Mouse (Mus musculus) lung, embryonic 16.5 days (tissue): ENCODE results near the gene Ch25h. TPM values are rescaled to one million over a fixed set of nuclear protein-coding genes. Genes with fewer than 3 reads are reported as not detected.

Experiments
- ATAC-seq: fragments of 200-750 bp; cut with Nextera tagmentation; 2 replicates; pipeline ENCODE4 v1.8.0; 2017; ENCODE audit warnings: low read depth, mild to moderate bottlenecking, moderate library complexity
- H3K27ac ChIP-seq: fragments of 300-500 bp; sonication (generic); 2 replicates; pipeline ENCODE4 v1.5.1; 2014; ENCODE audit warnings: mild to moderate bottlenecking, control low read depth, low read length
- H3K27me3 ChIP-seq: fragments of 300-500 bp; sonication (generic); 2 replicates; pipeline ENCODE4 v1.6.1; 2014; ENCODE audit warnings: low read depth, low read length, mixed read lengths; ENCODE audit not compliant: control insufficient read depth, insufficient read depth
- H3K36me3 ChIP-seq: fragments of 300-500 bp; sonication (generic); 2 replicates; pipeline ENCODE4 v1.6.1; 2014; ENCODE audit warnings: low read length; ENCODE audit not compliant: control insufficient read depth, insufficient read depth
- H3K4me1 ChIP-seq: fragments of 300-500 bp; sonication (generic); replicated peaks from 2 replicates; pipeline ENCODE4 v1.6.1; 2014; ENCODE audit warnings: low read length, mixed read lengths; ENCODE audit not compliant: control insufficient read depth, insufficient read depth
- H3K4me2 ChIP-seq: fragments of 300-500 bp; sonication (generic); 2 replicates; pipeline ENCODE4 v1.6.1; 2014; ENCODE audit warnings: low read depth, low read length, control low read depth
- H3K4me3 ChIP-seq: fragments of 300-500 bp; sonication (generic); 2 replicates; pipeline ENCODE4 v1.5.1; 2014; ENCODE audit warnings: mild to moderate bottlenecking, low read length, control low read depth
- H3K9ac ChIP-seq: fragments of 300-500 bp; sonication (generic); 2 replicates; pipeline ENCODE4 v1.6.1; 2014; ENCODE audit warnings: low read length, control low read depth
- H3K9me3 ChIP-seq: fragments of 300-500 bp; sonication (generic); 2 replicates; pipeline ENCODE4 v1.6.1; 2016; ENCODE audit warnings: low read length; ENCODE audit not compliant: control insufficient read depth
- WGBS: fragments of 180-500 bp; shearing (Covaris S2); extraction: QIAGEN DNeasy Blood & Tissue Kit; methylation state at CpG from one replicate; pipeline ENCODE4 v1.1.7; 2014; 5-methylcytosine and 5-hydroxymethylcytosine counted together
- polyA plus RNA-seq: library from polyadenylated mRNA; unstranded; fragments of >200 nt; fragmentation: Nextera tagmentation; extraction: Ambion mirVana; gene quantifications from 2 replicates; pipeline ENCODE4 v1.2.1, GENCODE M21; 2015

The Ch25h gene
- polyA plus RNA-seq, 1 experiment from 2014 or later, result 0.26 TPM

- 51% methylated on average over 1 of the region's 1 CpGs for WGBS
- H3K4me3 ChIP-seq, result no peak overlapping the region
- no peak for ATAC-seq
- H3K27me3 ChIP-seq, result no peaks in the 10 kb centered on the region
- H3K9me3 ChIP-seq, result no peaks in the 10 kb centered on the region
- no peaks in the 10 kb centered on the region for H3K36me3 ChIP-seq
- no peak overlapping the region for H3K27ac ChIP-seq
- H3K9ac ChIP-seq, result no peak overlapping the region
- no peaks in the 10 kb centered on the region for H3K4me1 ChIP-seq
- H3K4me2 ChIP-seq, result no peak overlapping the region
These were observed 26.1 kb downstream of the Ch25h start for GRCm38 (mm10) chr19:34448851-34449250.

GRCm38 (mm10) chr19:34445410-34446012 is 29.5 kb downstream of the Ch25h start:
- no peak overlapping the region for H3K4me3 ChIP-seq
- no peaks in the 10 kb centered on the region for H3K27me3 ChIP-seq
- H3K27ac ChIP-seq, result peak overlapping the region; percentile 82
- H3K9ac ChIP-seq, result no peak overlapping the region
- 40% methylated on average over 4 of the region's 4 CpGs for WGBS
- H3K4me2 ChIP-seq, result peak overlapping the region; percentile 43
- H3K4me1 ChIP-seq, result 0 out of 2 replicates have a peak, but pooled peaks cover 4% of the 10 kb centered on the region
- H3K9me3 ChIP-seq, result no peaks in the 10 kb centered on the region
- no peaks in the 10 kb centered on the region for H3K36me3 ChIP-seq
- ATAC-seq, result peak; percentile 93

GRCm38 (mm10) chr19:34444785-34445184 is 30.2 kb downstream of the Ch25h start:
- Histone ChIP-seq H3K9me3 (no peaks in the 10 kb centered on the region), H3K4me1 (0 out of 2 replicates have a peak, but pooled peaks cover 4% of the 10 kb centered on the region), H3K36me3 (no peaks in the 10 kb centered on the region), H3K4me3 (no peak overlapping the region), H3K27ac (peak overlapping the region; percentile 79), H3K4me2 (no peak overlapping the region), H3K9ac (no peak overlapping the region), H3K27me3 (no peaks in the 10 kb centered on the region)
- ATAC-seq, result 0 out of 2 replicates have a peak, but pooled peaks have one; percentile 20
- 45% methylated on average over 3 of the region's 3 CpGs for WGBS

GRCm38 (mm10) chr19:34441979-34442378 is 33.0 kb downstream of the Ch25h start:
- H3K9ac ChIP-seq, result no peak overlapping the region
- peak; percentile 63 for ATAC-seq
- H3K36me3 ChIP-seq, result no peaks in the 10 kb centered on the region
- H3K9me3 ChIP-seq, result no peaks in the 10 kb centered on the region
- 0 out of 2 replicates have a peak, but pooled peaks cover 4% of the 10 kb centered on the region for H3K4me1 ChIP-seq
- H3K4me3 ChIP-seq, result no peak overlapping the region
- WGBS, result 54% methylated on average over 2 of the region's 2 CpGs
- no peaks in the 10 kb centered on the region for H3K27me3 ChIP-seq
- H3K4me2 ChIP-seq, result no peak overlapping the region
- no peak overlapping the region for H3K27ac ChIP-seq

- Histone ChIP-seq H3K9ac (no peak overlapping the region), H3K27me3 (no peaks in the 10 kb centered on the region), H3K9me3 (no peaks in the 10 kb centered on the region), H3K27ac (no peak overlapping the region), H3K4me1 (no peaks in the 10 kb centered on the region), H3K36me3 (no peaks in the 10 kb centered on the region), H3K4me3 (no peak overlapping the region), H3K4me2 (no peak overlapping the region)
- 56% methylated on average over 5 of the region's 5 CpGs for WGBS
- ATAC-seq, result no peak
These were observed 39.8 kb downstream of the Ch25h start for GRCm38 (mm10) chr19:34435197-34435611.

- no peak overlapping the region for H3K27ac ChIP-seq
- no peak overlapping the region for H3K4me3 ChIP-seq
- no peak for ATAC-seq
- H3K4me2 ChIP-seq, result no peak overlapping the region
- WGBS, result 72% methylated on average over 3 of the region's 3 CpGs
- H3K4me1 ChIP-seq, result no peaks in the 10 kb centered on the region
- H3K27me3 ChIP-seq, result no peaks in the 10 kb centered on the region
- no peaks in the 10 kb centered on the region for H3K36me3 ChIP-seq
- no peaks in the 10 kb centered on the region for H3K9me3 ChIP-seq
- H3K9ac ChIP-seq, result no peak overlapping the region
These were observed 43.6 kb downstream of the Ch25h start for GRCm38 (mm10) chr19:34431314-34431713.

GRCm38 (mm10) chr19:34423783-34424335 is 51.1 kb downstream of the Ch25h start:
- H3K27ac ChIP-seq, result no peak overlapping the region
- WGBS, result 67% methylated on average over 4 of the region's 4 CpGs
- ATAC-seq, result no peak
- no peak overlapping the region for H3K9ac ChIP-seq
- H3K36me3 ChIP-seq, result no peaks in the 10 kb centered on the region
- no peaks in the 10 kb centered on the region for H3K9me3 ChIP-seq
- H3K4me3 ChIP-seq, result no peak overlapping the region
- H3K4me1 ChIP-seq, result no peaks in the 10 kb centered on the region
- no peaks in the 10 kb centered on the region for H3K27me3 ChIP-seq
- H3K4me2 ChIP-seq, result no peak overlapping the region

Other genes starting within 250 kb of the Ch25h start
- 653 and 737 TPM in 2 replicates for gene Acta2, start 219.6 kb downstream of the Ch25h start, polyA plus RNA-seq
- 14.2 and 18.1 TPM in 2 replicates for gene Fas, start 184.5 kb downstream of the Ch25h start, polyA plus RNA-seq
- gene Lipa, start 52.3 kb upstream of the Ch25h start, polyA plus RNA-seq, result 52.6 and 53.5 TPM in 2 replicates
- 10.7 and 13.0 TPM in 2 replicates for gene Ifit2, start 75.5 kb upstream of the Ch25h start, polyA plus RNA-seq
- 0.70 and 0.97 TPM in 2 replicates for gene Ifit3, start 108.4 kb upstream of the Ch25h start, polyA plus RNA-seq
- 0.70 and 0.72 TPM in 2 replicates for gene Ifit1bl1, start 126.8 kb upstream of the Ch25h start, polyA plus RNA-seq
- 0.25 TPM in 1 of 2 replicates, not detected in the other for gene Ifit3b, start 132.8 kb upstream of the Ch25h start, polyA plus RNA-seq
- 0.10 and 0.11 TPM in 2 replicates for gene Ifit1bl2, start 165.6 kb upstream of the Ch25h start, polyA plus RNA-seq
- gene Ifit1, start 165.7 kb upstream of the Ch25h start, polyA plus RNA-seq, result 0.46 and 0.75 TPM in 2 replicates